Mouse (Mus musculus): ENCODE data around the gene Pax2.

Pax2 gene

GRCm38 (mm10) chr19:44755693-44756420, at the start of gene Pax2:
Gene Pax2 (plus strand): TSS chr19:44756045.
- no peak for DNase-seq (ENCODE audit: low spot score in 2 of 2)

GRCm38 (mm10) chr19:44708885-44709284, 47.0 kb upstream of the Pax2 start:
- DNase-seq (ENCODE audit: low spot score in 2 of 2) = no peak

- no peak for DNase-seq (ENCODE audit: low spot score in 2 of 2)
These were observed 38.9 kb upstream of the Pax2 start for GRCm38 (mm10) chr19:44716731-44717600.

GRCm38 (mm10) chr19:44719292-44720193, 36.3 kb upstream of the Pax2 start:
- no peak for DNase-seq (ENCODE audit: low spot score in 2 of 2)

- DNase-seq (ENCODE audit: low spot score in 2 of 2) = no peak
These were observed 35.7 kb upstream of the Pax2 start for GRCm38 (mm10) chr19:44720194-44720521.

GRCm38 (mm10) chr19:44723611-44724440, 32.0 kb upstream of the Pax2 start:
- DNase-seq (ENCODE audit: low spot score in 2 of 2) = no peak

GRCm38 (mm10) chr19:44725951-44726791, 29.7 kb upstream of the Pax2 start:
- DNase-seq (ENCODE audit: low spot score in 2 of 2) = no peak

- no peak for DNase-seq (ENCODE audit: low spot score in 2 of 2)
These were observed 21.7 kb upstream of the Pax2 start for GRCm38 (mm10) chr19:44734116-44734515.

GRCm38 (mm10) chr19:44734682-44735081, 21.2 kb upstream of the Pax2 start:
- no peak for DNase-seq (ENCODE audit: low spot score in 2 of 2)

GRCm38 (mm10) chr19:44740300-44740699, 15.5 kb upstream of the Pax2 start:
- no peak for DNase-seq (ENCODE audit: low spot score in 2 of 2)

GRCm38 (mm10) chr19:44741091-44741763, 14.6 kb upstream of the Pax2 start:
- DNase-seq (ENCODE audit: low spot score in 2 of 2) = no peak

- DNase-seq (ENCODE audit: low spot score in 2 of 2) = no peak
These were observed 14.1 kb upstream of the Pax2 start for GRCm38 (mm10) chr19:44741764-44742127.

- DNase-seq (ENCODE audit: low spot score in 2 of 2) = no peak
These were observed 13.5 kb upstream of the Pax2 start for GRCm38 (mm10) chr19:44742131-44743020.

- no peak for DNase-seq (ENCODE audit: low spot score in 2 of 2)
These were observed 12.8 kb upstream of the Pax2 start for GRCm38 (mm10) chr19:44743021-44743415.

- no peak for DNase-seq (ENCODE audit: low spot score in 2 of 2)
These were observed 11.8 kb upstream of the Pax2 start for GRCm38 (mm10) chr19:44743961-44744520.

- no peak for DNase-seq (ENCODE audit: low spot score in 2 of 2)
These were observed 10.1 kb upstream of the Pax2 start for GRCm38 (mm10) chr19:44745741-44746140.

- DNase-seq (ENCODE audit: low spot score in 2 of 2) = no peak
These were observed 9.3 kb upstream of the Pax2 start for GRCm38 (mm10) chr19:44746541-44747024.

- DNase-seq (ENCODE audit: low spot score in 2 of 2) = no peak
These were observed 8.4 kb upstream of the Pax2 start for GRCm38 (mm10) chr19:44747471-44747870.

Data from frontal cortex, postnatal 25 days (tissue).